Mouse (Mus musculus) limb, embryonic 11.5 days (tissue): ENCODE measurements at regions not wholly inside any gene's neighbourhood (a gene's known extent, or its start where the extent isn't known, plus 50 kb on each side); places are given as distances from the start of the nearest gene placed in this dataset.

ENCODE experiments used
- ATAC-seq: fragments of 200-750 bp; cut with Nextera tagmentation; 2 replicates; pipeline ENCODE4 v1.8.0; 2017; ENCODE audit warnings: low read depth; ENCODE audit not compliant: insufficient number of reproducible peaks, low FRiP score, low TSS enrichment
- DNase-seq: peaks from one replicate; pipeline ENCODE4 v3.0.0-alpha.2; 2015; ENCODE audit warnings: low spot score
- H3K27ac ChIP-seq: fragments of 300-500 bp; sonication (generic); replicated peaks from 2 replicates; pipeline ENCODE4 v1.5.1; 2014; ENCODE audit warnings: low read depth, mild to moderate bottlenecking, low read length
- H3K27me3 ChIP-seq: fragments of 300-500 bp; sonication (generic); 2 replicates; pipeline ENCODE4 v1.6.1; 2014; ENCODE audit warnings: mild to moderate bottlenecking, low read length, mixed read lengths; ENCODE audit not compliant: control insufficient read depth, insufficient read depth
- H3K36me3 ChIP-seq: fragments of 300-500 bp; sonication (generic); 2 replicates; pipeline ENCODE4 v1.6.1; 2014; ENCODE audit warnings: mild to moderate bottlenecking, low read length, moderate library complexity, mixed read lengths; ENCODE audit not compliant: control insufficient read depth, insufficient read depth
- H3K4me1 ChIP-seq: fragments of 300-500 bp; sonication (generic); 2 replicates; pipeline ENCODE4 v1.6.1; 2014; ENCODE audit warnings: low read length, mixed read lengths; ENCODE audit not compliant: control insufficient read depth, insufficient read depth
- H3K4me2 ChIP-seq: fragments of 300-500 bp; sonication (generic); 2 replicates; pipeline ENCODE4 v1.6.1; 2014; ENCODE audit warnings: low read depth, mild to moderate bottlenecking, moderate library complexity; ENCODE audit not compliant: severe bottlenecking
- H3K4me3 ChIP-seq: fragments of 300-500 bp; sonication (generic); 2 replicates; pipeline ENCODE4 v1.5.1; 2014; ENCODE audit warnings: low read depth, low read length
- H3K9ac ChIP-seq: fragments of 300-500 bp; sonication (generic); 2 replicates; pipeline ENCODE4 v1.6.1; 2014; ENCODE audit warnings: mild to moderate bottlenecking, low read length
- H3K9me3 ChIP-seq: fragments of 300-500 bp; sonication (generic); 2 replicates; pipeline ENCODE4 v1.6.1; 2016; ENCODE audit warnings: low read length; ENCODE audit not compliant: control insufficient read depth
- WGBS: fragments of 180-500 bp; shearing (Covaris S2); extraction: QIAGEN DNeasy Blood & Tissue Kit; methylation state at CpG from one replicate; pipeline ENCODE4 v1.1.7; 2014; 5-methylcytosine and 5-hydroxymethylcytosine counted together

DNA sequence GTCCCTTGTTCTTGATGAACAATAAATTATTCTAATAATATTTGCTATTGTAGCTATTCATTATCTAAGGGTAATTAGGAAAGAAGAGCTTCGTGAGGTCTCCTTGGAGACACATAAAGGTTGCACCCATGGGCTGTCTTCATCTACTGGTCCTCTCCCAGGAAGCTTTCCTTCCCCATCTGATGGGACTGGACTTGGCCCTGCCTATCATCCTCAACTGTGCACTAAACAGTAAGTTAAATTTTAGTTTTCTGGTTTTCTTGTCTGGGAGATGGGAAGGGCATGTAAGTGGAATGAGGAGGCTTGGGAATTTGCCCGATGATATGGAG, 554.5 kb downstream of the Gm9195 start:
- Histone ChIP-seq H3K27ac (no peak overlapping the region), H3K4me1 (no peaks in the 10 kb centered on the region), H3K9me3 (no peaks in the 10 kb centered on the region), H3K36me3 (no peaks in the 10 kb centered on the region), H3K27me3 (no peaks in the 10 kb centered on the region), H3K4me2 (no peak overlapping the region), H3K4me3 (no peak overlapping the region), H3K9ac (no peak overlapping the region)
- DNase-seq (no peak), ATAC-seq (no peak)
- 83% methylated on average over 2 of the region's 2 CpGs for WGBS

DNA sequence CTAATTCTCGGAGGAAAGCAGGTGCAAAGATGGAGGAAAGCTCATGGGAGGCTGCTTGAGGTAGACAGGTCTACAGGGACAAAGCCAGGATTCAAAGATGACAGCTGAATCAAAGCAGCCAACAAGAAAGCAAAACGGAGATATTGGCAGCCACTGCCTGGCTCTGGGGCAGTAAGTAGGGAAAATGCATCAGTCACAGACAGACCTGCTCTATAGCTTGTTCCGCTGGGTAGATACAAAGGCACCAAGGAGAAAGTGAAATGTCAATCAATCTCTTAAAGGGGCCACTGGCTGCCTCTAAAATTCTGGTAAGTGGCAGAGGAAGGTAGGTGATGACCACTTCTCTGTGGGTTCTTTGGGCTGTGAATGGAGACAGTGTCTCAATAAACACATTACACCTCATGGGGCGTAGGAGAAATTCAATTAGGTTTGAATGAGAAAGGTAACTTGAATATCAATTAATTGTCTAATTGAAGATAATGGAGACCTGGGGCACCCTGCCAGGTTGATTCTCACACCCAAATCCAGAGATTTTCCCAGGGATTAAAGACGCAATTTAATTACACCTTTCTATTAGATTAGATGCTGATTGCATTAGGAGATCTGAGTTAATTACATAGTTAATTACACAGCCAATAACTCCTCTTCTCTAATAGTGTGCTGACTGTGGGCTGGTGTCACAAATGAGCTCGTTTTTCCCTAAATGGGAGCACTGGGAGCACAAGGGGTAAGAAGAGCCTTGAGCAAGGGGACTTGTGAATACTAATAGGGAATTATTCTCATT, 555.1 kb downstream of the Gm9195 start:
- WGBS, result 62% methylated on average over 6 of the region's 6 CpGs
- H3K4me1 ChIP-seq, result no peaks in the 10 kb centered on the region
- no peak for ATAC-seq
- no peak overlapping the region for H3K9ac ChIP-seq
- H3K36me3 ChIP-seq, result no peaks in the 10 kb centered on the region
- DNase-seq, result no peak
- no peak overlapping the region for H3K27ac ChIP-seq
- no peaks in the 10 kb centered on the region for H3K9me3 ChIP-seq
- no peak overlapping the region for H3K4me2 ChIP-seq
- no peaks in the 10 kb centered on the region for H3K27me3 ChIP-seq
- H3K4me3 ChIP-seq, result no peak overlapping the region

DNA sequence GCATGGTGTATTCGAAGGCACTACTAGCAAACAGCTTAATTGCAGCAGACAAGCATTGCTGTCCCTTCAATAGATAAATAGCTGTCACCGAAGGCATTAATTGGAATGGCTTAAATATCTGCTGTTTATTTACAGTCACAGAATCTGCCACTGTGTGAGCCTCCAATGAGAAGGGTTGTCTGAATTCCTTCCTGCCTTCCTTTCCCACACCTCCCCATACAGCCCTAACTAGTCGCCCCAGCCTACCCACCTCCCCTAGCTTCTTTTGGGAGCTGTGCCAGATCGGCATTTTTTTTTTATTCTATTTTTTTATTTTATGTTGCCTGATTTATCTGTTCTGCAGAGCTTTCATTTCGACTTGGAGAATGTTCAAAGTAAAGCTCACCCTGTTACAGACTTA, 575.7 kb downstream of the Gm9195 start:
- H3K36me3 ChIP-seq, result no peaks in the 10 kb centered on the region
- H3K27ac ChIP-seq, result no peak overlapping the region
- no peak overlapping the region for H3K9ac ChIP-seq
- WGBS, result 58% methylated on average over 5 of the region's 5 CpGs
- ATAC-seq (no peak), DNase-seq (no peak)
- H3K4me2 ChIP-seq, result no peak overlapping the region
- H3K9me3 ChIP-seq, result no peaks in the 10 kb centered on the region
- no peaks in the 10 kb centered on the region for H3K4me1 ChIP-seq
- no peak overlapping the region for H3K4me3 ChIP-seq
- no peaks in the 10 kb centered on the region for H3K27me3 ChIP-seq

DNA sequence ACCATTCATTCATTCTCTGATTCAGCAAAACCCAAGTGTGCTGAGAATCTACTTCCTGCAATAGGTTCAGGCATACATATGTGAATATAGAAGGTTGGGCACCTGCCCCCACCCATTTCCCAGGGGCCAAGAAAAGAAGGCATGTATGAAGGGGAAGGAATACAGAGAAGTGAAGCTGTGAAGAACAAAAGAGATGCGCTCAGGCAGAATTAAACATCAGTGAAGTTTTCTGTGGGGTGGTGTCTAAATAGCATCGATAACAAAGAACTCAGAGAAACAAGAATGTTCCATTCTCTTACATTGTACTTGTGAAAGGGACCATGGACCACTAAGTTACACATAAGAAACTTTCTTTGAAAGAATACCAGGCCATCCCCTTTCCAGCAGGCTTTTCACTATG, 580.7 kb downstream of the Gm9195 start:
- H3K9me3 ChIP-seq, result no peaks in the 10 kb centered on the region
- DNase-seq, result no peak
- no peak for ATAC-seq
- no peaks in the 10 kb centered on the region for H3K36me3 ChIP-seq
- no peak overlapping the region for H3K4me2 ChIP-seq
- H3K9ac ChIP-seq, result no peak overlapping the region
- 88% methylated on average over 2 of the region's 2 CpGs for WGBS
- no peak overlapping the region for H3K4me3 ChIP-seq
- H3K4me1 ChIP-seq, result no peaks in the 10 kb centered on the region
- no peaks in the 10 kb centered on the region for H3K27me3 ChIP-seq
- no peak overlapping the region for H3K27ac ChIP-seq

DNA sequence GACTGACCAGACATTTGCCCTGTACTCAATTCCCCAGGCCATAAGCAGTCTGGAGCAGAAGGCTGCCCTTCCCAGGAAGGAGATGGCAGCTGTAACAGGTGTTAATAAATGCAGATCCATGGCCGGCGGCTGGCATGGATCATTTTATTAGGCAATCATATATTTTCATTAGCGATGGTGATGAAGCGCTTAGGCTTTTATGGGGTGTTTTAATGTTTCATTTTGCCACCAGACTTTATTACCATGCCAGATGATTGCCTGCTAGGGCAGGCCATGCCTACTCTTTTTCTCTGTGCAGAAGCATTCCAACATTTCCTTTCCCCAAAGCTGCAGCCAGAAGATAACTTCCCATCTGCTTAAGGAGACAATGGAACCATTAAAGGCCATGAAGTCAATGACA, 596.2 kb downstream of the Gm9195 start:
- Histone ChIP-seq H3K4me2 (no peak overlapping the region), H3K4me3 (no peak overlapping the region), H3K9ac (no peak overlapping the region), H3K27me3 (no peaks in the 10 kb centered on the region), H3K36me3 (no peaks in the 10 kb centered on the region), H3K4me1 (no peaks in the 10 kb centered on the region), H3K27ac (no peak overlapping the region), H3K9me3 (no peaks in the 10 kb centered on the region)
- ATAC-seq (no peak), DNase-seq (peak; percentile 28)
- WGBS, result 56% methylated on average over 4 of the region's 4 CpGs

DNA sequence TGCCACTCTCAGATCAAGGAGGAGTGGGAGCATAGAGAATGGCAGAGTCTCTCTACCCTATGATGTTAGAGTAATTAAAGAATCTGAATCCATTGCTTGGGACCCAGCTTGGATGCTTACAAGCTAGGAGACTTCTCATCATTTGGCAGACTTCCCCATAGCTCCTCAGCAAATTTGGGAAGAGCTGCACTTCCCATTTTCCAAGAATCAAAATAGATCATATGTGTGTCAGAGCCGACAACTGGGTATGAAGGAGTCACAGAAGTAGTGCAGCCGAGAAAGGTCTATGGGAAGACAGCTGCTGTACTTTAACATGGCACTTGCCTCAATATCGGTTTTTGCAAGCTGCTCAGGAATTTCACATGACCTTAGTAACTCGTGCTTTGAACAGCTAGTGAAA, 596.8 kb downstream of the Gm9195 start:
- DNase-seq (no peak), ATAC-seq (no peak)
- Histone ChIP-seq H3K4me2 (no peak overlapping the region), H3K9ac (no peak overlapping the region), H3K27ac (no peak overlapping the region), H3K4me1 (no peaks in the 10 kb centered on the region), H3K27me3 (no peaks in the 10 kb centered on the region), H3K4me3 (no peak overlapping the region), H3K9me3 (no peaks in the 10 kb centered on the region), H3K36me3 (no peaks in the 10 kb centered on the region)
- 82% methylated on average over 4 of the region's 4 CpGs for WGBS

DNA sequence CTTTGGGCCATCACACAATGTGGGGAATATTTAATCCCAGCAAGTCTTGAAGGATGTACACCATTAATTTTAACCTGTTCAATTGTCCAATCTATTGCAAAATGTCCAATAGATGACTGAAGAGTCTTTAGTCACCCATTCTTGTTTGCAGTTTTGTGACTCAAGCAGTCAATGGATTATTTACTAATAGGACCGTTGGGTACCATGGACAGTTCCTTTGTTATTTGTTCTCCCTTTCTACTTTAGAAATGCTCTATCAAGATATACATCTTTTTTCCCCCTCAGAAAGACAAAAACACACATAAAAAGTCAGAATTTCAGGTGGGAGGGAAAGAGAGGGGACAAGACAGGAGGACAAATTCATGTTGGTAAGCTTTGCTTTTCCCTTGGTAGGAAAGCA, 598.3 kb downstream of the Gm9195 start:
- Histone ChIP-seq H3K4me1 (no peaks in the 10 kb centered on the region), H3K9me3 (no peaks in the 10 kb centered on the region), H3K36me3 (no peaks in the 10 kb centered on the region), H3K27me3 (no peaks in the 10 kb centered on the region), H3K27ac (no peak overlapping the region), H3K4me2 (no peak overlapping the region), H3K4me3 (no peak overlapping the region), H3K9ac (no peak overlapping the region)
- ATAC-seq (no peak), DNase-seq (no peak)
- whole genome bisulfite sequencing, result 68% methylated on average over 1 of the region's 1 CpGs

DNA sequence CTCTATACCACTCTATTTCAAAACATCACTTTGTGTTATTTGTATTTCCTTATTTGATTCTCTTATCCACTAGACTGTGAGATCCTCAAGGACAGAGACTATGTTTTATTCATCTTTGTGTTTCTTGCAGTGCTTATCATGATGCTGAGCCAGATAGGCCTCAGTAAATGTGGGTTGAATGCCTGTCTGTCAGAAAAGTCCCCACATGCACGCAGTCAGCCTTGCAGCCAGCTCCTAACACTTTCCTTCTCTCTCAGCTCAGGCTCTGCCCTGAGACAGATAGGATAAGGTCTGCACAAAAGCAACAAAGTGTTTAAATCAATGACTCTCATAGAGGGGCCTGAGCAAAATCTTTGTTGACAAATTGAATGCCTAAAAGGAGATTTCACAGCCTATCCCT, 600.0 kb downstream of the Gm9195 start:
- Histone ChIP-seq H3K27ac (no peak overlapping the region), H3K9me3 (no peaks in the 10 kb centered on the region), H3K4me2 (no peak overlapping the region), H3K4me3 (no peak overlapping the region), H3K36me3 (no peaks in the 10 kb centered on the region), H3K27me3 (no peaks in the 10 kb centered on the region), H3K4me1 (no peaks in the 10 kb centered on the region), H3K9ac (no peak overlapping the region)
- 72% methylated on average over 1 of the region's 1 CpGs for WGBS
- ATAC-seq (no peak), DNase-seq (no peak)

DNA sequence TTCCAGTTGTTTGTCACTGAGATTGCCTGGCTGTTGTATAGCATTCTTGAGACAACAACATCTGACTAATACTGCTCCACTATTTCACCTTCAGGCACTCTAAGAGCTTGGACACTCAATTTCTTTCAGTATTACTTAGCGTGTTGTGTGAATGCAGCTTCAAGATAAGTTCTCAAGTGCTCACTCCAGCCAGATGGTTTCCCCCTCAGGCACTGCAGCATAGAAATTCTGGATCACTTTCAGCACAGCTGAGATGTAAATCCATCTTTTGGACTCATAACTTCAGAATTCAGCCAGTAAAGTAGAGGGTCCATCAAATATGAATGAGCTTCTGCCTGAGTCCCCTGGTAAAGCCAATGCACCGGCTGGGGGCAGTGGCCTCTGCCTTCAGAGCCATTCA, 608.8 kb downstream of the Gm9195 start:
- 94% methylated on average over 2 of the region's 2 CpGs for WGBS
- Histone ChIP-seq H3K4me1 (no peaks in the 10 kb centered on the region), H3K36me3 (no peaks in the 10 kb centered on the region), H3K27ac (no peak overlapping the region), H3K9ac (no peak overlapping the region), H3K9me3 (no peaks in the 10 kb centered on the region), H3K27me3 (no peaks in the 10 kb centered on the region), H3K4me3 (no peak overlapping the region), H3K4me2 (no peak overlapping the region)
- DNase-seq (no peak), ATAC-seq (no peak)
